Mouse (Mus musculus) MEL (cell line): Measurements from ENCODE around the gene Kirrel2. TPM values are rescaled to one million over a fixed set of nuclear protein-coding genes. Genes with fewer than 3 reads are reported as not detected.

Experiments used
- DNase-seq: peaks from one replicate; pipeline ENCODE4 v3.0.0; 2011; ENCODE audit warnings: low read depth, low spot score
- H3K27ac ChIP-seq: 2 replicates; pipeline ENCODE4 v1.5.1; 2012; ENCODE audit warnings: low read depth, mild to moderate bottlenecking, control low read depth, low read length, moderate library complexity; ENCODE audit not compliant: control insufficient read depth
- H3K27me3 ChIP-seq, 2 experiments: fragments of 150-350 bp in 1 of 2; sonication (generic) in 1 of 2; 2 replicates each; pipeline ENCODE4 v1.6.1; 2012; ENCODE audit warnings: low read length in 2 of 2, mild to moderate bottlenecking in 2 of 2, improper control_type of control experiment in 1 of 2, moderate library complexity in 1 of 2; ENCODE audit not compliant: insufficient read depth in 2 of 2, control insufficient read depth in 1 of 2
- H3K36me3 ChIP-seq, 2 experiments: 2 replicates each; pipeline ENCODE4 v1.6.1; 2012 to 2014; ENCODE audit warnings: low read length in 2 of 2, improper control_type of control experiment in 1 of 2, inconsistent platforms in 1 of 2, mild to moderate bottlenecking in 1 of 2; ENCODE audit not compliant: insufficient read depth in 2 of 2, control insufficient read depth in 1 of 2
- H3K4me1 ChIP-seq, 2 experiments: fragments of 150-350 bp in 1 of 2; sonication (generic) in 1 of 2; 2 replicates each; pipeline ENCODE4 v1.6.1; 2012; ENCODE audit warnings: low read length in 2 of 2, improper control_type of control experiment in 1 of 2, mild to moderate bottlenecking in 1 of 2; ENCODE audit not compliant: insufficient read depth in 2 of 2, control insufficient read depth in 1 of 2
- H3K4me3 ChIP-seq, 2 experiments: fragments of 150-350 bp in 1 of 2; sonication (generic) in 1 of 2; 2 replicates each; pipeline ENCODE4 v1.5.1; 2012; ENCODE audit warnings: low read depth in 2 of 2, low read length in 2 of 2, mild to moderate bottlenecking in 2 of 2, moderate library complexity in 2 of 2, control low read depth in 1 of 2, improper control_type of control experiment in 1 of 2; ENCODE audit not compliant: control insufficient read depth in 1 of 2, insufficient read depth in 1 of 2
- H3K79me2 ChIP-seq: 2 replicates; pipeline ENCODE4 v1.6.1; 2012; ENCODE audit warnings: mild to moderate bottlenecking, low read length, moderate library complexity; ENCODE audit not compliant: control insufficient read depth, poor library complexity, insufficient read depth
- H3K9ac ChIP-seq: 2 replicates; pipeline ENCODE4 v1.6.1; 2012; ENCODE audit warnings: low read depth, mild to moderate bottlenecking, control low read depth, low read length, moderate library complexity; ENCODE audit not compliant: control insufficient read depth, poor library complexity, severe bottlenecking
- H3K9me3 ChIP-seq: fragments of 150-350 bp; sonication (generic); replicated peaks from 2 replicates; pipeline ENCODE4 v1.6.1; 2012; ENCODE audit warnings: mild to moderate bottlenecking, low read length, improper control_type of control experiment, moderate library complexity; ENCODE audit not compliant: insufficient read depth
- BHLHE40 ChIP-seq: IDR thresholded peaks from 2 replicates; pipeline ENCODE4 v1.6.1; 2012; ENCODE audit warnings: low read depth, mild to moderate bottlenecking, inconsistent platforms, low read length, improper control_type of control experiment, borderline replicate concordance
- CHD1 ChIP-seq: IDR thresholded peaks from 2 replicates; pipeline ENCODE4 v1.6.1; 2012; ENCODE audit warnings: low read depth, mild to moderate bottlenecking, inconsistent platforms, low read length, improper control_type of control experiment
- CHD2 ChIP-seq: IDR thresholded peaks from 2 replicates; pipeline ENCODE4 v1.6.1; 2011; ENCODE audit warnings: low read length, improper control_type of control experiment
- CTCF ChIP-seq, 3 experiments: IDR thresholded peaks in 2 of 3; conservative IDR thresholded peaks in 1 of 3; 2 replicates each; pipeline ENCODE4 v1.5.1; 2011 to 2012; ENCODE audit warnings: low read length in 3 of 3, low read depth in 2 of 3, mild to moderate bottlenecking in 2 of 3, improper control_type of control experiment in 1 of 3, inconsistent platforms in 1 of 3, mixed read lengths in 1 of 3, moderate library complexity in 1 of 3; ENCODE audit not compliant: control insufficient read depth in 1 of 3, insufficient read depth in 1 of 3, poor library complexity in 1 of 3, severe bottlenecking in 1 of 3
- ELF1 ChIP-seq: IDR thresholded peaks from 2 replicates; pipeline ENCODE4 v1.6.1; 2014; ENCODE audit warnings: low read depth, mild to moderate bottlenecking, inconsistent platforms, low read length, improper control_type of control experiment, moderate library complexity
- ETS1 ChIP-seq: IDR thresholded peaks from 2 replicates; pipeline ENCODE4 v1.6.1; 2012; ENCODE audit warnings: low read depth, mild to moderate bottlenecking, inconsistent platforms, low read length, improper control_type of control experiment, moderate library complexity
- GABPA ChIP-seq: IDR thresholded peaks from 2 replicates; pipeline ENCODE4 v1.6.1; 2012; ENCODE audit warnings: low read depth, mild to moderate bottlenecking, inconsistent platforms, low read length, improper control_type of control experiment, moderate library complexity
- GATA1 ChIP-seq: IDR thresholded peaks from 2 replicates; pipeline ENCODE4 v1.6.1; 2011; ENCODE audit warnings: low read depth, low read length, improper control_type of control experiment
- HCFC1 ChIP-seq: IDR thresholded peaks from 2 replicates; pipeline ENCODE4 v1.6.1; 2012; ENCODE audit warnings: low read depth, mild to moderate bottlenecking, inconsistent platforms, low read length, improper control_type of control experiment, moderate library complexity
- KAT2A ChIP-seq: conservative IDR thresholded peaks from 2 replicates; pipeline ENCODE4 v1.6.1; 2012; ENCODE audit warnings: low read depth, low read length, improper control_type of control experiment, inconsistent platforms
- MAZ ChIP-seq: IDR thresholded peaks from 2 replicates; pipeline ENCODE4 v1.6.1; 2012; ENCODE audit warnings: low read depth, mild to moderate bottlenecking, inconsistent platforms, low read length, improper control_type of control experiment
- MXI1 ChIP-seq: IDR thresholded peaks from 2 replicates; pipeline ENCODE4 v1.6.1; 2011; ENCODE audit warnings: mild to moderate bottlenecking, low read depth, low read length, improper control_type of control experiment
- MYB ChIP-seq: IDR thresholded peaks from 2 replicates; pipeline ENCODE4 v1.6.1; 2011; ENCODE audit warnings: mild to moderate bottlenecking, low read depth, low read length, improper control_type of control experiment
- NELFE ChIP-seq: IDR thresholded peaks from 2 replicates; pipeline ENCODE4 v1.6.1; 2011; ENCODE audit warnings: low read depth, low read length, improper control_type of control experiment
- POLR2A ChIP-seq, 2 experiments: IDR thresholded peaks; 2 replicates each; pipeline ENCODE4 v1.6.1; 2011 to 2012; ENCODE audit warnings: low read length in 2 of 2, mild to moderate bottlenecking in 2 of 2, control low read depth in 1 of 2, improper control_type of control experiment in 1 of 2, low read depth in 1 of 2, moderate library complexity in 1 of 2; ENCODE audit not compliant: control insufficient read depth in 1 of 2, insufficient read depth in 1 of 2, poor library complexity in 1 of 2
- POLR2AphosphoS2 ChIP-seq: IDR thresholded peaks from 2 replicates; pipeline ENCODE4 v1.6.1; 2011; ENCODE audit warnings: low read length, improper control_type of control experiment
- SIN3A ChIP-seq: IDR thresholded peaks from 2 replicates; pipeline ENCODE4 v1.6.1; 2012; ENCODE audit warnings: low read length, improper control_type of control experiment, inconsistent platforms
- SMC3 ChIP-seq: IDR thresholded peaks from 2 replicates; pipeline ENCODE4 v1.6.1; 2011; ENCODE audit warnings: low read depth, low read length, improper control_type of control experiment
- TBP ChIP-seq: IDR thresholded peaks from 2 replicates; pipeline ENCODE4 v1.8.0; 2011; ENCODE audit warnings: low read depth, low read length, improper control_type of control experiment
- UBTF ChIP-seq: IDR thresholded peaks from 2 replicates; pipeline ENCODE4 v1.6.1; 2012; ENCODE audit warnings: low read depth, mild to moderate bottlenecking, inconsistent platforms, low read length, improper control_type of control experiment, moderate library complexity, borderline replicate concordance; ENCODE audit not compliant: insufficient read depth
- USF1 ChIP-seq: IDR thresholded peaks from 2 replicates; pipeline ENCODE4 v1.6.1; 2014; ENCODE audit warnings: low read depth, mild to moderate bottlenecking, inconsistent platforms, low read length, improper control_type of control experiment, moderate library complexity
- USF2 ChIP-seq, 2 experiments: IDR thresholded peaks; 2 replicates each; pipeline ENCODE4 v1.6.1; 2011 to 2012; ENCODE audit warnings: improper control_type of control experiment in 2 of 2, low read length in 2 of 2, borderline replicate concordance in 1 of 2, inconsistent platforms in 1 of 2, low read depth in 1 of 2, mild to moderate bottlenecking in 1 of 2; ENCODE audit not compliant: insufficient read depth in 1 of 2
- ZKSCAN1 ChIP-seq: IDR thresholded peaks from 2 replicates; pipeline ENCODE4 v1.6.1; 2012; ENCODE audit warnings: low read depth, mild to moderate bottlenecking, inconsistent platforms, low read length, improper control_type of control experiment, moderate library complexity
- ZNF384 ChIP-seq: IDR thresholded peaks from 2 replicates; pipeline ENCODE4 v1.6.1; 2012; ENCODE audit warnings: low read depth, mild to moderate bottlenecking, inconsistent platforms, low read length, improper control_type of control experiment
- polyA plus RNA-seq, 2 experiments: library from polyadenylated mRNA; stranded (reverse) in 1 of 2; unstranded in 1 of 2; fragments of >175 nt in 1 of 2; fragments of >200 nt in 1 of 2; gene quantifications; 2 replicates each; pipeline versions ENCODE4 v1.2.1 to v1.2.4; 2012; ENCODE audit warnings: low replicate concordance in 2 of 2, low read depth in 1 of 2; ENCODE audit not compliant: insufficient read length in 2 of 2, insufficient read depth in 1 of 2, missing spikeins in 1 of 2
- total RNA-seq: library from RNA; depleted of rRNA; stranded (reverse); fragments of 300-350 nt; gene quantifications from 2 replicates; pipeline ENCODE4 v1.2.3, GENCODE M21; 2012

The Kirrel2 gene
- total and polyA plus RNA-seq, 3 experiments = not detected

- TF ChIP-seq USF2 (IDR thresholded peaks at IDR 0.05; ENCODE audit: borderline replicate concordance in 1 of 2, insufficient read depth in 1 of 2, low read depth in 1 of 2, low read length in 2 of 2) (no peak), ELF1 (no peak), MAZ (peak; percentile 75), POLR2AphosphoS2 (no peak), ZNF384 (0 out of 2 replicates have a peak, but pooled peaks have one; percentile 8)
- TF ChIP-seq, all 39 proteins: peak for 13
These were observed 44.7 kb downstream of the Kirrel2 start (continued) for GRCm38 (mm10) chr7:30412735-30413147.

GRCm38 (mm10) chr7:30411023-30411422 is 46.5 kb downstream of the Kirrel2 start:
- Histone ChIP-seq H3K36me3 (peaks cover 0 to 8% of the 10 kb centered on the region in 2 experiments; a peak in 2 of 4 replicates), H3K4me3 (no peak overlapping the region), H3K9ac (no peak overlapping the region), H3K27me3 (no peaks in the 10 kb centered on the region; a peak in 1 of 4 replicates), H3K9me3 (no peaks in the 10 kb centered on the region), H3K27ac (no peak overlapping the region), H3K79me2 (no peaks in the 10 kb centered on the region)
- no peak for DNase-seq
- TF ChIP-seq POLR2A (IDR thresholded peaks at IDR 0.05; ENCODE audit: control insufficient read depth in 1 of 2, insufficient read depth in 1 of 2, low read depth in 1 of 2, low read length in 2 of 2, poor library complexity in 1 of 2) = no peak
- no peak for TF ChIP-seq SMC3
- no peak for TF ChIP-seq NELFE
- TF ChIP-seq ELF1 = no peak
- TF ChIP-seq SIN3A = no peak
- no peak for TF ChIP-seq POLR2AphosphoS2
- TF ChIP-seq TBP = no peak
- TF ChIP-seq ETS1 = no peak
- TF ChIP-seq MYB = no peak
- no peak for TF ChIP-seq KAT2A
- TF ChIP-seq HCFC1 = no peak
- no peak for TF ChIP-seq MXI1
- TF ChIP-seq USF1 = no peak
- TF ChIP-seq CHD2 = no peak
- TF ChIP-seq UBTF = no peak
- TF ChIP-seq CTCF (IDR thresholded peaks at IDR 0.05 in 2 of 3, conservative IDR thresholded peaks at IDR 0.05 in 1 of 3; ENCODE audit: control insufficient read depth in 1 of 3, insufficient read depth in 1 of 3, low read depth in 2 of 3, low read length in 3 of 3, poor library complexity in 1 of 3, severe bottlenecking in 1 of 3) = no peak
- TF ChIP-seq MAZ = no peak
- TF ChIP-seq, all 39 proteins: peak for 0
- peaks cover 3 to 18% of the 10 kb centered on the region in 2 experiments; a peak in 3 of 4 replicates for H3K4me1 ChIP-seq

- H3K4me1 ChIP-seq = peaks cover 3 to 18% of the 10 kb centered on the region in 2 experiments; a peak in 3 of 4 replicates
- no peak overlapping the region for H3K9ac ChIP-seq
- DNase-seq = no peak
- no peaks in the 10 kb centered on the region for H3K79me2 ChIP-seq
- TF ChIP-seq GABPA (no peak), ZKSCAN1 (no peak), GATA1 (no peak), BHLHE40 (no peak), CHD1 (no peak), POLR2A (IDR thresholded peaks at IDR 0.05; ENCODE audit: control insufficient read depth in 1 of 2, insufficient read depth in 1 of 2, low read depth in 1 of 2, low read length in 2 of 2, poor library complexity in 1 of 2) (no peak), SMC3 (no peak), USF1 (no peak), CHD2 (no peak), MXI1 (no peak)
- peaks cover 0 to 1% of the 10 kb centered on the region in 2 experiments; a peak in 2 of 4 replicates for H3K27me3 ChIP-seq
- no peaks in the 10 kb centered on the region for H3K9me3 ChIP-seq
- peaks cover 0 to 8% of the 10 kb centered on the region in 2 experiments; a peak in 2 of 4 replicates for H3K36me3 ChIP-seq
- no peak overlapping the region for H3K4me3 ChIP-seq
- H3K27ac ChIP-seq = no peak overlapping the region
These were observed 47.7 kb downstream of the Kirrel2 start for GRCm38 (mm10) chr7:30409789-30410188.
